Mouse (Mus musculus) fibroblast of lung, adult 2 months (primary cell): ENCODE data around the gene Rft1.

Experiments
- DNase-seq: peaks from one replicate; pipeline ENCODE4 v3.0.0-alpha.2; 2011; ENCODE audit warnings: low read depth

Gene Rft1

GRCm38 (mm10) chr14:30630811-30631576 is 23.2 kb upstream of the Rft1 start:
- DNase-seq, result no peak

GRCm38 (mm10) chr14:30631834-30632233 is 22.3 kb upstream of the Rft1 start:
- no peak for DNase-seq

GRCm38 (mm10) chr14:30633708-30634107 is 20.5 kb upstream of the Rft1 start:
- no peak for DNase-seq

- DNase-seq, result no peak
Measured at GRCm38 (mm10) chr14:30634418-30634817, 19.7 kb upstream of the Rft1 start.

- no peak for DNase-seq
Measured at GRCm38 (mm10) chr14:30635219-30635910, 18.8 kb upstream of the Rft1 start.

- DNase-seq, result no peak
Measured at GRCm38 (mm10) chr14:30636499-30636898, 17.7 kb upstream of the Rft1 start.

GRCm38 (mm10) chr14:30637087-30637486 is 17.1 kb upstream of the Rft1 start:
- DNase-seq, result no peak

GRCm38 (mm10) chr14:30638009-30638408 is 16.2 kb upstream of the Rft1 start:
- no peak for DNase-seq

GRCm38 (mm10) chr14:30638686-30639085 is 15.5 kb upstream of the Rft1 start:
- DNase-seq, result no peak

GRCm38 (mm10) chr14:30641748-30642147 is 12.4 kb upstream of the Rft1 start:
- no peak for DNase-seq

- DNase-seq, result no peak
Measured at GRCm38 (mm10) chr14:30644026-30644425, 10.1 kb upstream of the Rft1 start.

GRCm38 (mm10) chr14:30645066-30645465 is 9.1 kb upstream of the Rft1 start:
- DNase-seq, result no peak

- no peak for DNase-seq
Measured at GRCm38 (mm10) chr14:30646486-30646885, 7.7 kb upstream of the Rft1 start.

- no peak for DNase-seq
Measured at GRCm38 (mm10) chr14:30648478-30648877, 5.7 kb upstream of the Rft1 start.

GRCm38 (mm10) chr14:30649745-30650144 is 4.4 kb upstream of the Rft1 start:
- no peak for DNase-seq

- DNase-seq, result peak; percentile 88
Measured at GRCm38 (mm10) chr14:30650969-30651368, 3.2 kb upstream of the Rft1 start.

GRCm38 (mm10) chr14:30654691-30655228 is 600 bp downstream of the Rft1 start:
- no peak for DNase-seq

GRCm38 (mm10) chr14:30655531-30655930 is 1.4 kb downstream of the Rft1 start:
- no peak for DNase-seq

- no peak for DNase-seq
Measured at GRCm38 (mm10) chr14:30666061-30666460, 11.9 kb downstream of the Rft1 start.

GRCm38 (mm10) chr14:30666604-30667003 is 12.4 kb downstream of the Rft1 start:
- DNase-seq, result no peak

GRCm38 (mm10) chr14:30670161-30670560 is 16.0 kb downstream of the Rft1 start:
- no peak for DNase-seq

GRCm38 (mm10) chr14:30671095-30671985 is 17.2 kb downstream of the Rft1 start:
- DNase-seq, result peak; percentile 27
